Mouse (Mus musculus) thymus, postnatal 25 days (tissue): ENCODE results near the gene Foxj1.
"Not testable (repeated sequence)": the region's sequence is repeated elsewhere in the genome, so short reads cannot be mapped to it uniquely, and the experiment has no call there.

Experiments
- DNase-seq: peaks from one replicate; pipeline ENCODE4 v3.0.0; 2022

Gene Foxj1

DNA sequence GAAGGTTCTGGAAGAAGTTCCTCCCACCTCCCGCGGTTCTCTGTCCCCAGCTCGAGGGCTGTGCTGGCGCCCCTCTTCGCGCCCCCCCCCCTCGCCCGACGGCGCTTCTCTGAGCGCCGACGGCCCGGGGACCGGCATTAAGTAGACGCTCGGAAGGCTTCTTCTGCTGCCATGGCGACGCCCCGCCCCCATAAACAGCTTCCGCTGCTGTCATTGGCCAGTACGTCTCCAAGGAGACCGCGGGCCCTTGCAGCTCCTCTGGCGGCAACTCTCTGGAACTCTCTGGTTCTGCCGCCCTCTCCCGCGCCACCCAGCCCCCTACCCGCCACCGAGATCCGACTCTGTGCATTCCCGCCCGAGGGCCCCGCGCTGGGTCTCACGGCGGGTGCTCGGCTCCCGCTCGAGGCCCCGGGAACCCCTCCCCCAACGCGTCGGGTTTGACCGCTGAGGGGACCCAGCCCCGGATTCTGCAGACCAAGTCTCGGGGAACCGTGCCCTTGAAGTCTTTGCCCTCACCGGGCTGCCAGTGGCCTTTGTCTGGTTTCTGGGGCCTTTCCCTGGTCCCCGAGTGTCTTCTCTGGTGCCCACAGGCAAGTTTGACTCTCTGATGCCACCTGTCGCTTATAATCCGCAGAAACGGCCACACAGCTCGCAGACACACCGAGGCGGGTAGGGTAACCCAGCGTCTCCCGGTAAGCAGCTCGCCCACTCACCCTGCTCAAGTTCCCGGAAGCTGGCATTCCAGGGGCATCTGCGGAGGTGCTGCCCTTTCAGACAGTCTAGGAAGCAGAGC, at the start of gene Foxj1:
Gene Foxj1 (minus strand): TSS at position 156 of the 793 bp plus-strand sequence.
- DNase-seq: peak; percentile 98

- DNase-seq: no peak
Observed at GRCm38 (mm10) chr11:116384171-116384570, 49.0 kb upstream of the Foxj1 start.

- DNase-seq: not testable (repeated sequence)
Observed at GRCm38 (mm10) chr11:116383070-116383469, 47.9 kb upstream of the Foxj1 start.

DNA sequence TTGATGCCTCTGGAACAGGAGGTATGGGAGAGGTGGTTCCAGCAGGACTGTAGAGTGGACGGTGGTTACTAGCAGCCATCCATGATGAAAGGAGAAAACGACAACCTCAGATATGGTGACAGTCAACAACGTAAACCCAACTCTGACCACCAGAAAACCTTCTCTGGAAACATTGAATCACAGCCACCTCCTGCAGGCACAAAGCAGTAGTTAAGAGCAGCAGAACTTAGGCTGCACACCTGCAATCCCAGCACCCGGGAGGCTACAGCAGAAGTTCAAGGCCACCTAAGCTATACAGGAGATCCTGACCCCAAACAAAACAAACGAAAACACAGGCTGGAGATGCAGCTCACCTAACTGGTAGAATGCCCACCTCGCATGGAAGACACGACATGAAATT, 45.6 kb upstream of the Foxj1 start:
- no peak for DNase-seq

GRCm38 (mm10) chr11:116379530-116379929, 44.3 kb upstream of the Foxj1 start:
- no peak for DNase-seq

DNA sequence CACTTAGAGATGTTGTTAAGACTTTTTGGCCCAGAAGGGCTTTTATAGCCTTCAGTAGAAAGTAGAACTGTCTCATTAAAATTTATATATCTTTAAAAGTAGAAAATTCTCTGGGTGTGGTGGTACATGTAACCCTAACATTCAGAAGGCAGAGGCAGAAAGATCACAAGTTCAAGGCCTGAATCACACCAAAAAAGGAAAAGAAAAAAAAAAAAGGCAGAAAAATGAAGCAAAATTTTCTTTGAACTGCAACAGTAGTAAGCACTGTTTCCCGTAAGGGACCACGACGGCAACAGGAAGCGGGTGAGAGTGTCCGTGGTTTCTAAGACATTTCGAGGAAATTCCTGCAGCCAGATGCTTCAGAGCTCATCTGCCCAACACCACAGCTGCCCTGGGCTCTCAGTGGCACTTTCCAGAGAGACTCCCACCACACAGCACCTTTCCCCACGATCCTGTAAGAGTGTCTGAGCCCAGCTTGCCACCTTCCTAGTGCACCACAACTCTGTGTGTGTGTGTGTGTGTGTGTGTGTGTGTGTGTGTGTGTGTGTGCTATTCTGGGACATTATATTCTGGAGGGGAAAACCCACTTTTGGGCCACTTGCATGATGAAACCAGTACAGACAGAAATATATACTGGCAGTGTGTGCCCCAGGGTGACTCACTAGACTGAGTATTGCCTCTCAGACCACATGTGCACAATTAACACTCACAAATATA, 41.9 kb upstream of the Foxj1 start:
- DNase-seq: peak; percentile 61

GRCm38 (mm10) chr11:116371894-116372450, 36.8 kb upstream of the Foxj1 start:
- DNase-seq: no peak

DNA sequence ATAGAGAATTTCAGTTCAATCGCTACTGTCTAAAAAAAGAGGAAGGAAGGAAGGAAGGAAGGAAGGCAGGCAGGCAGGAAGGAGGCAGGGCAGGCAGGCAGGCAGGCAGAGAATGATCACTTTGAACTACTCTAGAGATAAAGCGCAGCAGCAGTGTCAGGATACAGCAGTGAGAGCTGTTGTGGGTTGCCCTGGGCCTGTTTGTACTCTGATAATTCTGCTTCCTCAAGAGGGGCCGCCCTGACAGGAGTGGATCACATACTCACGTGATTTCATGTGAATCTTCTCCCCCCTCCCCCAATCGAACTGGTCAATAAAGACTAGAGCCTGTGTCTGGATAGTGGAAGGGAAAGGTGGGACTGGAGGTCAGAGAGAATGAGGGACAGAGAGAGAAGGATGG, 34.4 kb upstream of the Foxj1 start:
- DNase-seq: peak; percentile 49

DNA sequence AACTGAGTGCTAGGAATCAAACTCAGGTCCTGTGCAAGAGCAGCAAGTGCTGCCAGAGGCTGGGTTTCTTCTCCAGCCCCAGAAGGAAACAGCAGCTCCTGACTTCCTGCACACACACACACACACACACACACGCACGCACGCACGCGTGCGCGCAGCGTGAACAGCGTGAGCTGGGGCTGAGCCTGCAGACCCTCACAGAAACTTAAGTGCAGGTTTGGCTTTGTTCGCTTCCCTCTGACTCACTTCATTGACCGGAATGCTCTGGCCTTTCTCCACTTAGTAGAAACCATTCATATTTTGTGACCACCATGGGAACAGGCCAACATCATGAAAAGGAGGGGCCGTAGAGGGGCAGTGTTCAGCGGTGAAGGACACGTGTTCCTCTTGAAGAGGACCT, 33.9 kb upstream of the Foxj1 start:
- DNase-seq: no peak

GRCm38 (mm10) chr11:116368116-116368515, 32.9 kb upstream of the Foxj1 start:
- peak; percentile 95 for DNase-seq

DNA sequence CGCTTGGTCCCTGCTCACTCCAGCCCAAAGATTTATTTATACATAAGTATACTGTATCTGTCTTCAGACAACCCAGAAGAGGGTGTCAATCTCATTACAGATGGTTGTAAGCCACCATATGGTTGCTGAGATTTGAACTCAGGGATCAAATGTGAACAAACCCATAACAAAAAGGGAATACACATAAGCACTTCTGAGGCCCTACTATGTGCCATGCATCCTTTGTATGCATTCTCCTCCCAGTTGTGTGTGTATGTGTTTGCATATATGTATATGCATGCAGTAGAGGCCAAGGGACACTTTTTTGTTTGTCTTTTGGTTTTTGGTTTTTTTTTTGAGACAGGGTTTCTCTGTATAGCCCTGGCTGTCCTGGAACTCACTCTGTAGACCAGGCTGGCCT, 31.4 kb upstream of the Foxj1 start:
- no peak for DNase-seq

DNA sequence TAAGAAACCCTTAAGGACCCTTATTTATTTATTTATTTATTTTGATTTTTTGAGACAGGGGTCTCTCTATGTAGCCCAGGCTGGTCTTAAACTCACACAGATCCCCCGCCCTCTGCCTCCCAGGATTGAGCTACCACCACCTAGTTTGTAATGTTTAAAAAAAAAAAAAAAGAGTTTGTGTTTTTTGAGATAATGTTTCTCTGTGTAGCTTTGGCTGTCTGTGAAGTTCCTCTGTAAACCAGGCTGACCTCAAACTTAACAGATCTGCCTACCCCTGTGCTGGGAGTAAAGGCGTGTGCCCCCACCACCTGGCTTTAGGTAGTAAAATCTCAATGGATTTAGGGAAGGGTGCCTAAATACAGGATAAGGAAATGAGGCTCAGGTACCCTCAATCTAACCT, 30.9 kb upstream of the Foxj1 start:
- no peak for DNase-seq

DNA sequence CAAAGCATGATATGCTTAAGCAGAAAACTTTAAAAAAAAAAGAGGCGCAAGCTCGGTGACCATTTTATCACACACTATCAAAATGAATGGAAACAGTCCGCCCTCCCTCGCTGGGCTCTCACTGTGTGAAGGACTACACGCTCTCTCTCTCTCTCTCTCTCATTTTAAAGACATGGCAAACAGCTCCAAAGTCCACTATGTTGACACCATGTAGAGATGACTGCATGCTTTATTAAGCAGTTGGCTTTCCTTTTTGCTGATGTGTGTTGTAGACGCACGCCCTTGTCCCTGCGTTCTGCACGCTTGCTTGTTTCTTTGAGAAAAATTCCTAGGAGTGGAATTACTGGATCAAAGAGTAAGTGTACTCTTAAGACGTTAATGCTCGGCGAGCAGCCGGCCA, 30.2 kb upstream of the Foxj1 start:
- DNase-seq: no peak

GRCm38 (mm10) chr11:116362015-116362414, 26.8 kb upstream of the Foxj1 start:
- DNase-seq: peak; percentile 67

DNA sequence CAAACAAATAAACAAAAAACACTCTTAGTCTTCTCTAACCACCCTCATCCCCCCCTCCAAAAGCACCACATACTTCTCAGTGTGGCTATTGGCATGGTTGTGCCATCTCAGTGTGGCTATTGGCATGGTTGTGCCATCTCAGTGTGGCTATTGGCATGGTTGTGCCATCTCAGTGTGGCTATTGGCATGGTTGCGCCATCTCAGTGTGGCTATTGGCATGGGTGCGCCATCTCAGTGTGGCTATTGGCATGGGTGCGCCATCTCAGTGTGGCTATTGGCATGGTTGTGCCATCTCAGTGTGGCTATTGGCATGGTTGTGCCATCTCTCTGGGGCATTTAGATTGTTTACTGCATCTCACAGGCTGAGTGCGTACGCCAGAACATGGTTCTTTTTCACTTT, 25.7 kb upstream of the Foxj1 start:
- DNase-seq: not testable (repeated sequence)

DNA sequence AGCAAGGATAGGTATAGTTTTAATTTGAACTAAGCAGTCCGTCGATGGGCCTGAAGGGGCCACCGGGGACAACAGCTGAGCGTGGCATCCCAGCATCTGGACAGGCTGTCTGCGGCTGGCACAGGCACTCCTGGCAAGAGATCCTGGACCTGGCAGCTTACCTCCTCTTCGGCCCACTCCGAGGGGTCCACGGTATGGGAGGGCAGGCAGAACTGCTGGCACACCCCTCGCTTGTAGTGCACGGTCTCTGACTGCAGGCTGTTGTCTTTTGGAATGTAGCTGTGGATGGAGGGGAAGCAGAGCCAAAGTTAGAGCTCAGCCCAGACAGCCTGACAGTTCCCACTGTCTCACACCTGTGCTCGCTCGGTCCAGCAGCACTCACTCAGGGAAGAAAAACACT, 24.5 kb upstream of the Foxj1 start:
- DNase-seq: no peak

- peak; percentile 73 for DNase-seq
Observed at GRCm38 (mm10) chr11:116358926-116359637, 23.9 kb upstream of the Foxj1 start.

DNA sequence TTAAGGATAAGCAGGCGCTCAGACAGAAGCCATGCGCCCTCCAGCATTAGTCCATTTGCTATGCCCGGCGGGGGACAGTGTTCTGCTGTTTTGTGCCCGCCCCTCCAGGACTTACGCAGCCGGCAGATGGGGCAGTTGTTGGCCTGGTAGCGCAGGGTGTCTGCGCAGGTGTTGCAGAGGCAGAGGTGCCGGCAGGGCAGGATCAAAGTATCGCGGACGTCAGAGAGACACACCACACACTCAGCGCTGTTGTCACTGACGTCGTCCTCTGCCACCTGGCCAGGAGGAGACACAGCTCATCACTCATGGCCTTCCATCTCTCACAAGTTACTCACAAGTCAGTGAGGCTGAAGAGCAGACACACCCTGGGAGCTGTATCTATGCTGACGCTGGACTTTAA, 19.3 kb upstream of the Foxj1 start:
- peak; percentile 66 for DNase-seq

DNA sequence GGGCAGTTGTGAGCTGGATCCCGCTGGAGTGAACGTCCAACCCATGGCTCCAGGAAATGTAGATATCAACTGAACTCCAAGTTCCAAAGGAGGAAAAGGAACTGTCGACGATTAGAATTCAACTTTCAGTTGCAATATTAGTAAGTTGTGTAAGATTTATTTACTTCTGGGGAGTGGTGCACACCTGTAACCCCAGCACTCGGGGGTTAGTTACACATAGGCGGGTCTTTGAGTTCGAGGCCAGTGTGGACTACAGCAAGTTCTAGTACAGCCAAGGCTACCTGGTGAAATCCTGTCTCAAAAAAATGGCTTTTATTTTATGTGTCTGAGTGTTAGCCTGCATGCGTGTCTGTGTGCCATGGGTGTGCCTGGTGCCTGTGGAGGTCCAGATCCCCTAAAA, 18.3 kb upstream of the Foxj1 start:
- DNase-seq: no peak

DNA sequence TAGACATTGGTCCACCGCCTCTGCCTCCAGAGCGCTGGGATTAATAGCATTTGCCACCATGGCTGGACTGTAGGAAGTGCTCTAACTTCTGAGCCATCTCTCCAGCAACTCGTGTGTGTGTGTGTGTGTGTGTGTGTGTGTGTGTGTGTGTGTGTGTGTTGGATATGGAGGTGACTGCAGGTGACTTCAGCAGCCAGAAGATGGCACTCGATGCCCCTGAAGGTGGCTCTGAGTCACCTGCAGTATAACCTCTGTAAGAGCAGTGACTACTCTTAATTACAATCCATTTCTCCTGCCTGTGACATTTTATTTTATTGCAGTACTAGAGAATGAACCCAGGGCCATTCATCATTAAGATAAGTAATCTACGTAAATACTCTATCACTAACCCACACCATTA, 16.1 kb upstream of the Foxj1 start:
- no peak for DNase-seq

DNA sequence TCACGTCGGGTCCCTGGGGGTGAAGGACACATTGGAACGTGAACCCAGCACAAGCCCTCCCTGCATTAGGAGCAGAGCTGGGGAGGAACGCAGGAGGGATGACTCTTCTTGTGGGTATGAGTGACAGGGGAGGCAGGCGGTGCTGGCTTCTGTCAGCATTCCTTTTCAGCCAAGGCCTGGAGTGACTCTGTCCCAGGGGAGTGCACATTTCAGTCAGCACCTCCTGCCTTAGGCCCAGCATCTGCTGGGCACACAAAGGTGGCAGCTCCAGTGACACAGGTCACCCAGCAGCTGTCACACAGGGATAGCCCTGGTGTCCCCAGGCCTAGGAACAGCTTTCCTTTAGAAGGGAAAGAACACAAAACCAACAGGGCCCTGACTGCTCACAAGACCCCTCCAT, 12.8 kb upstream of the Foxj1 start:
- DNase-seq: no peak

- DNase-seq: no peak
Observed at GRCm38 (mm10) chr11:116347012-116347411, 11.8 kb upstream of the Foxj1 start.

GRCm38 (mm10) chr11:116342069-116342791, 7.0 kb upstream of the Foxj1 start:
- DNase-seq: no peak
